Mouse (Mus musculus) spleen, adult 2 months (tissue): Measurements from ENCODE around the gene Dock10.

Experiments used
- CTCF ChIP-seq: fragments of 200-500 bp; IDR thresholded peaks from 2 replicates; pipeline ENCODE4 v1.5.1; 2011; ENCODE audit warnings: mild to moderate bottlenecking, inconsistent platforms; ENCODE audit not compliant: insufficient read depth, insufficient read length, insufficient replicate concordance; ENCODE audit errors: extremely low read depth
- POLR2A ChIP-seq: fragments of 200-500 bp; IDR thresholded peaks from 2 replicates; pipeline ENCODE4 v1.6.1; 2011; ENCODE audit warnings: low read depth, low read length, inconsistent platforms

DNA sequence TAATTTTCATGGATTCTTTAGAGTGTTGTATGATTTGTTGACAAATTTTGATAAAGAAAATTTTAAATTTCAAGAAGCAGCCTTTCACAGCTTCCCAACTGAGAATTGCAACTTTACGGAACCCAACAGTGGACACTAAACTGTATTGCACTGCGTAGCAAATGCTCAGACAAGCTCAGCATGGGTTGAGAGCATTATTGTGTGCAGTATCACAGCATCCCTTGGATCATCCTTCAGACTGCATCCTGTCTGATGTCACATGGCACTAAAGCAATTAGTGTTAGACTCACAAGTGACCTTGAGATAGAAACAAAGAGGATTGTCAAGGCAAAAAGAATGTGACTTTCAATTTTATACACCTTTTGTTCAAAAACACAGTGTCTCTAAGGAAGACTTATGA, 37.1 kb downstream of the Dock10 start:
- no peak for TF ChIP-seq POLR2A
- TF ChIP-seq CTCF = no peak
